Mouse (Mus musculus) thymus, postnatal 36 days (tissue): Measurements from ENCODE around the gene Psmd13.
A peak's percentile ranks its signal among the peaks of the same experiment; 100 is the strongest.
"Not testable (repeated sequence)": the region's sequence is repeated elsewhere in the genome, so short reads cannot be mapped to it uniquely, and the experiment has no call there.

Experiments
- DNase-seq, 2 experiments: peaks; one replicate each; pipeline ENCODE4 v3.0.0; 2022; ENCODE audit warnings: mixed read lengths in 2 of 2

The Psmd13 gene

DNA sequence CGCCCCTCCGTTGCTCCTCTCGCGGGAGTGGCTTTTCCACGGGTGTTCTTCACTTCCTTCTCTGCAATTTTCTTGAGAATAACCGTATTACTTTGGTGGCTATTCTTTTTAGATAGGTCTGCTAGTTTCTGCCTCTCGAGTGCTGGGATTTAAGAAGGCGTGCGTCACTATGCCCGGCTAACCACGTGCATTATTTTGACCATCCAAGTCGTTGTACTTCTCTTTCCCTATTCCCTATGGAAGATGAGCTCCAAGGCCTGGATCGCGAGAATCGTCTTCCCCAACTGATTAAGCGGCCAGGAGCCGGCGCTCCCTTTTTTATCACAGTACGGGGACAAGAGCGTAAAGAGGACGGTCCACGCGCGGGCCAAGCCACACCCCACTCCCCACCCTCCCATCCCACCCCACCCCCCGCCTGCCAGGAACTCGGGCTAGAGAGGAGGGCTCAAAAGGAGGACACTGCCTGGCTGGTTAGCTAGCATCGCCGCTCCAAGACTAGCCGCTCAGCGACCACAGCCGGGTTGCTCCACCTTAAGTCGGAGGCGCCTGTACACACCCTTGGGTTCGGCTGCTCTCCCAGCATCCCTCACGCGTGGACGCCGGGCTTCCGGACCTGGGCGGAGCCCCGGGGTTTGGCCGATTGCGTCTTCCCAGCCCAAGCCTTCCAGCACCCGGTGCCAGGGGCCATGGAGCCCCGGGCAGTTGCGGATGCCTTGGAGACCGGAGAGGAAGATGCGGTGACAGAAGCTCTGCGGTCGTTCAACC, 24.8 kb upstream of the Psmd13 start, which contains the start of gene Ric8a:
Gene Ric8a, plus strand, starts transcription at position 173 of the 765 bp plus-strand sequence.
- DNase-seq, result peak; percentile 84 to 86

DNA sequence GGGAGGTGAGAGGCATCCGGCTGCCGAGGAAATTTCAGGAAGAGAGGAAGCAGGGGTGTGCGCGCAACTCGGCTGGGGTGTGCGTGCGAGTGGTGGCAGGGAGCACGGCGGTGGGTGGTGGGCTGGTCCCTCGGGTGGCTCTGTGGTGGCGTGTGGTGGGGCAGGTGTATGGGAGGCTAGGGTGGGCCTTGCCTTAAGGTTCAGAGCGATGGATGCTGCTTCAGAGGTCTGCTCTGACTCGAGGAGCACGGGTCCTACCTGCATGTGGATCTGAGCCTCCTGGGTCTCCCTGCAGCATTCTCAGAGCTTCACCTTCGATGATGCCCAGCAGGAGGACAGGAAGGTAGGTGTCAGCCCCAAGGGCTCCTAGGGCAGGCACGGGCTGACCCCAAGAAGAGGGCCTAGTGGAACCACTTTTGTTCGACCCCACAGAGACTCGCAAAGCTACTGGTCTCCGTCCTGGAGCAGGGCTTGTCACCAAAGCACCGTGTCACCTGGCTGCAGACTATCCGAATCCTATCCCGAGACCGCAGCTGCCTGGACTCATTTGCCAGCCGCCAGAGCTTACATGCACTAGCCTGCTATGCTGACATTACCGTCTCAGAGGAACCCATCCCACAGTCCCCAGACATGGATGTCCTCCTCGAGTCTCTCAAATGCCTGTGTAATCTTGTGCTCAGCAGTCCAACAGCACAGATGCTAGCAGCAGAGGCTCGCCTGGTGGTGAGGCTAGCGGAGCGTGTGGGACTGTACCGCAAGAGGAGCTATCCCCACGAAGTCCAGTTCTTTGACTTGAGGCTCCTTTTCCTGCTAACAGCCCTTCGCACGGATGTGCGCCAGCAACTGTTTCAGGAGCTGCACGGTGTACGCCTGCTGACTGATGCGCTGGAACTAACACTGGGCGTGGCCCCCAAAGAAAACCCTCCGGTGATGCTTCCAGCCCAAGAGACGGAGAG, 23.9 kb upstream of the Psmd13 start, which contains the start of gene Bet1l:
Gene Bet1l, minus strand, starts transcription at position 28 of the 956 bp plus-strand sequence.
- DNase-seq, result no peak

DNA sequence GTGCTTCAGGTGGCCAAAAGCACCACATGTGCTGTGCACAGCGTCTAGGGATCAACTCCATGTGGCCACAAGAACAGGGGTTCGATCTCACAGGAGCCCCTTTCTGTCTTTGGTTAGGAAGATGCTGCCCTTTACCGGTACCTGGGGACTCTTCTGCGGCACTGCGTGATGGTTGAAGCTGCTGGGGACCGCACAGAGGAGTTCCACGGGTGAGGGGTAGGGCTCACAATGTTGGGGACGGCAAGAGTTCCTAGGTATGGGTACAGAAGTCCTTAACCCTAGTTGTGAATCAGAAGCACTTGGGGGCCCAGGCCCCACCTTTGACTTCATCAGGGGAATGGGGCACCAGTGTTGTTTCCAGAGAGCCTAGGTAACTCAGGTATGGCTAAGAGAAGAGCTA, 23.0 kb upstream of the Psmd13 start:
- DNase-seq, result no peak

GRCm38 (mm10) chr7:140859997-140860396, 21.8 kb upstream of the Psmd13 start:
- no peak for DNase-seq

GRCm38 (mm10) chr7:140860728-140861127, 21.0 kb upstream of the Psmd13 start:
- DNase-seq, result no peak

- DNase-seq, result no peak
Observed at GRCm38 (mm10) chr7:140864761-140865160, 17.0 kb upstream of the Psmd13 start.

DNA sequence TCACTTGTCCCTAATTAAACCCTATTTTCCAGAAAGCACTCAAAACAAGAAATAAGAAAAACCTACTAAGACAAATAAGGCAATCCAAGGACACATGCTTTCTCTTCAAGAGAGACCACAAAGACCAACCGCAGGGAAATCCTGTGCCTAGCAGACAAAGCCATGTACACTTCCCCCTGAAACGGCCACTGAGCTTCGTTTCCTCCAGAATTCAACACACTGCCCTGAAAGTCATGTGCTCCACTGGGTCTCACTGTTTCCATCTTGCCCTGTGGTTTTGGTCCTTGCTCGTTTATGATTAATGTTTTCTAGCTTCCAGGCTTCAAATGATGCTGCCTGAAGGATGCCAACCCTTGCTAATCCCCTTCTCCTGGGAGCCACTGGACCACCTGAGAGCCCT, 7.5 kb upstream of the Psmd13 start:
- no peak for DNase-seq

DNA sequence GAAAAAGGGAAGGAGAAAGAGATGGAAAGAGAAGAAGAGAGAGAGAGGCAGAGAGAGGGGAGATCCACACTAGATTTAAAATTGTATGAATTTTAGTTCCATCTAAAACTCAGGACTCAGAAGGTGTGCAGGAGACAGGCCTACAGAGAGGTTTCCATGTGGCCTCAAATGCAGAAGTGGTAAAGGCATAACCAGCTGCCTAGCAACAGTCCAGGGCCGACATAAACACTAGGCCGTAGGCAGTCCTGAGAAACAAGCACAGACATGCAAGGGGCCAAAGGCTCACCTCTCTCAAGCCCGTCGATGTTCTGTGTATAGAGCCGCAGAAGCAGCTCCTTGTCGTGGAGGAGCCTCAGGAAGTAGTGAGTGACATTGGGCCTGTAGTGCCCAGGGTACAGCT, 4.4 kb upstream of the Psmd13 start:
- DNase-seq, result no peak

- no peak for DNase-seq
Observed at GRCm38 (mm10) chr7:140879355-140879754, 2.4 kb upstream of the Psmd13 start.

DNA sequence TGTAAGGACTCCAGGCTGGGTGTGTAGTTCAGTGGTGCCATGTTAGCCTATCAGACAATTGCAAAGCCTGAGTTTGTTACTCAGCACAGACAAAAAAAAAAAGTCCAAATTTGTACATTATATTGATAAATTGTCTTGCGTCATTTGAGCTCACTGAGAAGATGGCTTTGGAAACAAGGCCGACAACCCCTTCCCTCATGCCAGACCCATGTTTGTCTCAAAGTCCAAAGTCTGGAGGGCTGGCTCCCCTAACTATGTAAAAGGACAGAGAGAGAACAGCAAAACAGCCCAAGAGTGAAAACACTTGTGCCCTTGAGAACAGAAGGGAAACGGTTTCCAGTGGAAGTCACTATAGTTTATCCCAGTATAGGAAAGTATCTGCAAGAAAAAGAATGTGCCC, 1.3 kb upstream of the Psmd13 start:
- DNase-seq, result no peak

- DNase-seq, result no peak
Observed at GRCm38 (mm10) chr7:140880865-140881515, 778 bp upstream of the Psmd13 start.

- no peak for DNase-seq
Observed at GRCm38 (mm10) chr7:140882469-140882803, 668 bp downstream of the Psmd13 start.

DNA sequence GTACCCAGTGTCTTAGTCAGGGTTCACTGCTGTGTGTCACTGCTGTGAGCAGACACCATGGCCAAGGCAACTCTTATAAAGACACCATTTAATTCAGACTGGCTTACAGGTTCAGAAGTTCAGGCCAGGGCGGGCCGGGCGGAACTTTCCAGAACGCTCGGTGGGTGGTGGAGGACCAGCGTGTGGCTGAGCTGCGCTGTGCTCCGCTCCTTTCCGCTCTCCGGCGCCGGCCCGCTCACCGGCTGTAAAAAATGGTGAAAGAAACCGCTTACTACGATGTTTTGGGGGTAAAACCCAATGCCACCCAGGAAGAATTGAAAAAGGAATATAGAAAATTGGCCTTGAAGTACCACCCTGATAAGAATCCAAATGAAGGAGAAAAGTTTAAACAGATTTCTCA, 8.9 kb downstream of the Psmd13 start:
- DNase-seq, result not testable (repeated sequence)

DNA sequence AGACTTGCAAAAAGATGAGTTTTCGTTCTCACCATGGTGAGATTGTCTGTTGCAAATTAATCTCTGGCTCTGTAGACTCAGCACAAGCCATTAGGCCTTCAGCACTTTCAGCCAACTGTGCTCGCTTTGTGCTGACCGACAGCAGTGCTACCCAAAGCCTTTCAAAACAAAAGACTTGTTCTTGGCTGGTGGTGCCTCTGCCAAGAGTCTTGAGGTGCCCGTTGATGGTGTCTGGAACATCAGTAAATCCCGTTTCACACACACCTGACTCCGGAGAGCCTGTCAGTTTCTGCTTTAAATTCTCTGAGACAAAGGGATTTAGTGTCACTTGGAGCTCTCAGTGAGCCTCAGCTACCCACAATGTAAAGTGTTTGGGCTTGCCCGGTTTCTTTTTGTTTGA, 12.3 kb downstream of the Psmd13 start:
- no peak for DNase-seq

DNA sequence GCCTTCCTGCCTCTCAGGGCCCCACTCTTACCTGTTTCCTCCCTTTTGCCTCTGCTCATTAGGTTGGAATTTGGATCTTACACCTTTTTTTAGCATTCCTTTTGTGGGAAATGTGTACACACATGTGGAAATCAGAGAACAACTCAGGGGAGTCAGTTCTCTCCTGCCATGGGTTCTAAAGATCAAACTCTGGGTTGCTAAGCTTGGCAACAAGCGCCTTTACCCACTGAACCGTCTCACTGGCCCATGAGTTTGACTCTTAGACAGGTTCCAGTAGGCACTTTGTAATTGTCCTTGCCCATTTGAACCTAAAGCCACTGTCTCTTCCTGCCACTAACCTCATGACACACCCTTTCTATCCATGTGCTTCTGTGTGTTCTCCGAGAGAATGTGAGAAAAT, 12.8 kb downstream of the Psmd13 start:
- DNase-seq, result no peak

GRCm38 (mm10) chr7:140897863-140898262, 16.1 kb downstream of the Psmd13 start:
- no peak for DNase-seq

- DNase-seq, result no peak
Observed at GRCm38 (mm10) chr7:140899121-140899520, 17.4 kb downstream of the Psmd13 start.

GRCm38 (mm10) chr7:140900220-140900619, 18.5 kb downstream of the Psmd13 start, which contains the start of gene Cox8b:
Gene Cox8b, minus strand, starts transcription at chr7:140900446.
- DNase-seq, result no peak

GRCm38 (mm10) chr7:140902036-140902875, 20.5 kb downstream of the Psmd13 start:
- no peak for DNase-seq

DNA sequence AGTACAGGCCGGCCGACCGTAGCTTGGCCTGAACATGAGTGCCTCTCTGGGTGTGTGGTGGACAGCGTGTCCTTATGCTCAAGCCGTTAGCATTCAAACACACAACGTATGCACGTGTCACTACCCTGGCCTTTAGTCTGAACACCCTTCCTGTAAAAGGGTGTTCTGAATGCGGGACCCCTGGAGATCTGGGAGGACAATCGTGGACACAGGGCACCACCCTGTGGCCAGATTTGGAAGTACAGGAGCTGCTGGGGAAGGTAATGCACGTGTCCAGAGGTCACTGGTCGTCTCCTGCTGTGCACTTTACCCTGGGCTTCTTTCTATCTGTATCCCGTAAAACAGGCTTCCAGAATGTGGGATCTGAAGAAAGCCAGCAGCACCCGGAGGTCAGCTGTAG, 21.4 kb downstream of the Psmd13 start:
- peak; percentile 71 to 81 for DNase-seq

DNA sequence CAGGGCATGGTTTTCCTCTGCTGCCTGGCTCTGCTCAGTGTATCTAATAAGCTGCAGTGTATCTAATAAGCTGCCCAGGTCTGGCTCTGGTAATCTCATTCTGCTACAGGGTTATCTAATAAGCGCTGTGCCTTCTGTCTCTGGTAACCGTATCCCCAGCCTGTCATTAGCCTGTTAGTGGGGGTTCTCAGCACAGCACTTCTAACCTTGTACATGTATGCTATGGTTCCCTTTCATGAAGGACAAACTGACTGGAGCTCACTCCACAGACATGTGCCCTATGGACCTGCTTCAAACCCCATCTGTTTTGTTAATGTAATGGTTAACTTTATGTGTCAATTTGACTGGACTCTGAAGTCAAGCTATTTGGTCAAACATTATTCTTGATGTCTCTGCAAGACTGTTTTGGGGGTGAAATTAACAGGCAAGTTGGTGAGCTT, 23.9 kb downstream of the Psmd13 start:
- no peak for DNase-seq

- DNase-seq, result no peak
Observed at GRCm38 (mm10) chr7:140907131-140907530, 25.4 kb downstream of the Psmd13 start.
